Mouse (Mus musculus) heart, adult 2 months (tissue): ENCODE measurements at regions not wholly inside any gene's neighbourhood (a gene's known extent, or its start where the extent isn't known, plus 50 kb on each side); places are given as distances from the start of the nearest gene placed in this dataset.

ENCODE experiments used
- CTCF ChIP-seq: fragments of 200-600 bp; IDR thresholded peaks from 2 replicates; pipeline ENCODE4 v1.8.1; 2022; ENCODE audit warnings: antibody characterized with exemption, mild to moderate bottlenecking, moderate library complexity
- EP300 ChIP-seq: fragments of 200-500 bp; IDR thresholded peaks from 2 replicates; pipeline ENCODE4 v1.6.1; 2011; ENCODE audit warnings: low read depth, low read length, control low read depth; ENCODE audit not compliant: insufficient read depth

GRCm38 (mm10) chr5:51711860-51712560 is 144.5 kb upstream of the Ppargc1a start:
- TF ChIP-seq EP300 (no peak), CTCF (no peak)
